Mouse (Mus musculus) adrenal gland, adult 8-10 months (tissue): ENCODE measurements at regions not wholly inside any gene's neighbourhood (a gene's known extent, or its start where the extent isn't known, plus 50 kb on each side); places are given as distances from the start of the nearest gene placed in this dataset.
A peak's percentile ranks its signal among the peaks of the same experiment; 100 is the strongest.

Experiments
- DNase-seq: peaks from one replicate; pipeline ENCODE4 v3.0.0; 2022

DNA sequence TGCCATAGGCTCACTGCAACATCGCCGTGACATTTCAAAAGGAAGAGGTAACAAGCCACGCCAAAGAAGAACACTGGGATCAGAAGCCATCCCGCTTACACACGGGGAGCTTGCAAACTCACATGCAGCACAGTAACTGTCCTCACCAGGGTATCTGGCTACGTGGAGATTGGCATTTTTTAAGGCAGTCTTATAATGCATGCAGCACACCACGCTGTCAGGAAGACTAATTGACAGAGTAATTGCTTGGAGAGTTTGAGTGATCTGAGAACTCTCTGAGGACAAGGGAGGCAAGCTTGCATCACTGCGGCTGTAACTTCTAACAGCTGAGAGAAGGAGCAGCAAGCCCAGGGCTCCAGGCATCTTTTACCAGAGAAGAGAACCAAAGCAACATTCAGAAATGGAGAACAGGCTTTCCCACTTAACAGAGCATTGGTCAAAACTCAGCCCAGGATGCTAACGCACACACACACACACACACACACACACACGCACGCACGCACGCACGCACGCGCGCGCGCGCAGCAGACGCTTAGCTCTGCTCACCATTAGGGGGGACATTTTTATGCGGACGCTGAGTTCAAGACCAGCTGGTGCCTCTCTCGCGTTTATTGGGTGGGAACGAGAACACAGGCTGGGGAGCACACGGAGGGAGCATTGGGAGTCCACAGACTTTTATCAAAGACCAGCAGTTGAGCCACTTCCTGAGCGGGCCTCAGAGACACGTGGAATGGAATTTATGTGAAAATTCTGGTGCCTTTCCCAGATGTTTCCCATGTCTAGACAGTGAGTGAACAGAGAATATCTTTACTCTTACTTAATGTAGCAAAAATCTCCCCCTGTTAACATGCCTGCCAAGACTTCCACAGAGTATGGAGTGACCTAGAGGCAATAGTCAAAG, 66.6 kb downstream of the 1700129C05Rik start:
- DNase-seq = no peak

DNA sequence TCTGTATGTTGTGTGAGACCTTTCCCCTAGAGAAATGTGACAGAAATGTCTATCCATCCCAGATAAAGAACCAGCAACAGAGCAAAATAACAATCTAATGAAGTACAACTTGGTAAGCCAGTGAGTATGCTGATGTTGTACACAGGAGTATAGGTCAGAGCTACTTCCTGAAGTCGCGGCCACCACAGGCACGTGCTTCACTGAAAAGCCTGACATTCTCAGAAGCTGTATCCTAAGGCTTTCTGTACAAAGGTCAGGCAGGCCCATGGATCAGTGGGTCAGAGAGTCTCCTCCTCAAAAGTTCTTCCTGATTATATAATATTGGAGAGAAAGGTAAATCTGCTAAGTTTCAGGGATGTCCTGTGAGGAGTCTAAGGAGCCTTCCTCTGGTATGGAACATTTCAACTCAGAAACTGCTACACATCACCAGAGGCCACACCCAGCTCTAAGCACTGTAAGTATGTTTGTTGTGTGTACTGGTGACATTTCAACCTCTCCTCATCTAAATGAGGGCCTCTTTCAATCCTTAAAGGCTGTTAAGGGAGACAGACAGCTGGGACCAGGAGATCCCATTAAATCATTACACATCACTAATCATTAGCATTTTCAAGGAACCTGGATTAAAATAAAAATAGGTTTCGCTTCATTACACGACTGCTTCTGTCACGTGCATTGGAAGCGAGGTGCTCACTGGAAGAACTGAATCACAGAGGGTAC, 70.2 kb downstream of the 1700129C05Rik start:
- DNase-seq = no peak

DNA sequence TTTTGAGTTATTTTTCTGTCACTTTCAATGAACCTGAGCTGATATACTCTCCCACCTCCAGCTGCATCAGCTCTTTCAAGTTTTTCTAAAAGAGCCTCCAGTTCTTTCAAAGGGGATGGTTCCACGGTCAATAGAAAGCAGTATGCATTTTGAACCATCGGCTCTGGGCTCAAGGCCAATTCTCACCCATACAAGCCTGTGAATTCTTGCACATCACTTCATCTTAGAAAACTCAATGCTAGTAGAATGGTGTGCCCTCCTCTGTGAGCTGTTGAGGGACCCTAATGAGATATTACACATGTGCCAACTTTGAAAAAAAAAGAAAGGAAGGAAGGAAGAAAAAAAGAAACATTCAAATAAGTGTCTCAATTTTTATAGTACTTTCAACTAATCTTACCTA, 72.6 kb downstream of the 1700129C05Rik start:
- no peak for DNase-seq

DNA sequence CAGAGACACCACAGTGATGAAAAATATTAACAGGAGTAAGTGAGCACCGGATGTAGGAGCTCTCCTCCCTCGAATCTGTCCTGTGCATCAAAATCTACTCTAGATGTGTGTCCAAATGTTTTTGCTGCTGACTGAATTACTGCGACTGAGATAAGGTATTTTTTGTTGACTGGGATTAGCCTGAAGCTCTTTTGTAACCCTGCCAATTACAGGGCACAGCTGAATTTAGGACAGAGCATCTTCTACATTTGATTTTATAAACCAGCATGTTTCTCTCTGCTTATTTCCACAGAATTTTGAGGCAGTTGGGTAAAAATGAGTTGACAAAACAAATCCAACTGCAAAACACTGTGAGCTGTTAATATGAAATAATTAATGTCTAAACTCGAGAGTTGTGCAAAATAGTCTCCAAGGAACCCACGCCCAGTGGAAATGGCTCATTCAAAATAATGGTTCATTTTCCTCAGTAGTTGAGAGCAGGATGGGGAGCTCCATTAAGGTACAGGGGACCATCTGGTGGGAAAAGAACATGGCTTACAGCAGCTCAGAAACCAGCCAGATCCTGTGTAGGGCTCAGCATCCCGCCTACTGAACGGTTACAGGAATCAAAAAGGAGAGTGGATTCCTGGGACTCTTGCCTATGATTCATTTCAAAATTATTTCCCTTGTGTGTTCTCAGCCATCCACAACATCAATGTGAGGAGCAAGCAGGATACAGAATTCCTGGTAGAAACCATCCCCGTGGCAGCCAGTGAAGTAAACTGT, 76.1 kb downstream of the 1700129C05Rik start:
- DNase-seq = no peak

DNA sequence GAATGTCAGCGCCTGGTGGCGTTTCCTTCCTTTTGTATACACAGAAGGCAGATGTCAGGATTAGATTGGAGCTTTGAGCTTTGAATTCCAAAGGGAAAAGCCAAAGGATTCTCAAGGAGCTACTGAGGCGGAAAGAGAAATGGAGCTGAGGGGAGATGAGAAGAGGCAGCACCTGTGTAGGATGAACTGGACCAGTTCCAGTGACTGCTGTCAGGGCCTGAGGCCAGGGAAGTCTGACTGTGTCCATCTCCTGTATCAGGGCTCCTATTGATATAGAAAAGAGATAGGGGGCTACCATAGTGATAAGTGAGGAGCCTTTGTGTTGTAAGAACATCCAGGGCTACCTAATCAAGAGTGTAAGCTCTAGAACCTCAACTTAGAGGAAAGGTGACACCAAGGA, 79.5 kb downstream of the 1700129C05Rik start:
- DNase-seq = no peak

DNA sequence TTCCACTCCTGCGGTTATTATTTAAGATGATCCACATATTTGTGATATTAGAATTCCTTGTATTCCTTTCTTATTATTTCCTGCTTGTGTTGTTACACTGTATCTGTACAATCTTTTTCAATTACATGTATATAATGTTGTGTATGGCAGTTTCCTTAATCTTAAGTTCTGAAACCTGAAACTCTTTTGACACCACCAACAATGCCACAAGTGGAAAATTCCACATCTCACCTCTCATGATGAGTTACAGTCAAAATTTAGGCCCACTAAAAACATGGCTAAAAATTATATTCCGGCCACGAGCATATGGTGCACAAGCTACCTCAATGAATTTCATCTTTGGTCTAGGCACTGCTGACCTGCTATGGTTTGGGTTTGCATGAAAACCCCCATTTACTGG, 85.9 kb downstream of the 1700129C05Rik start:
- DNase-seq = no peak

DNA sequence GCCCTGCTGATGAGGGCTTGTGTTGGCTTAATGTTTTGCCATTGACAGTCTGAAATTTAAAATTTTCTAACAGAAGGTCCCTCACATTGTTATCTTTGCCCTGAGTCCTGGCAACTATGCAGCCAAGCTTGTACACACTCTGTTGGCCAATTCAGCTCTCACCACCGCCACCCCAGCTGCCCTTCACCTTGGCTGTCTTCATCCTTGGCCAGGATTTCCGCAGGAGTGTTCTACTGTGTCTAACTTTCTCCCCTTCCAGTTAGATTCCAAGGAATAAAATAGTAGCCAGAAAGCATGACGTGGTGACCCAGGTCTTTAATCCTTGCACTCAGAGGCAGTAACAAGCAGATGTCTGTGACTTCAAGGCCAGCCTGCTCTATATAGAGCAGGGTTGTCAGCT, 87.4 kb downstream of the 1700129C05Rik start:
- peak; percentile 17 for DNase-seq

DNA sequence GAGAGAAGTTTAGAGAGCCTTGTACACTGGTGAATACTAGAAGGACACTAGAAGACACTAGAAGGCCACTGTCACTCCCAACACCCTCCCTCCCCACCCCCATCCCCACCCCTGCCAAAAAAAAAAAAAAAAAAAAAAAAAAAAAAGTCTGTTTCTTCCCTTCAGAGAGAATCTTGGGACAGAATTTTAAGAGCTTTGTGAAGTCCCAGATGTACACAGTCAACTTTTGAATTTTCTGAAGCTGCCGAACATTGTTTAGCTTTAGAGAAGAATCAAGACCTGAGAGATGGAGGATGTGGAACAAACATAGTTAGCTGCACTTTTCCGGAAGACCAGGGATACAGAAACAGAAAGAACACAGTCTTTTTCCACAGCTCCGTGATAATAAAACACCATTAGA, 90.3 kb downstream of the 1700129C05Rik start:
- DNase-seq = no peak

DNA sequence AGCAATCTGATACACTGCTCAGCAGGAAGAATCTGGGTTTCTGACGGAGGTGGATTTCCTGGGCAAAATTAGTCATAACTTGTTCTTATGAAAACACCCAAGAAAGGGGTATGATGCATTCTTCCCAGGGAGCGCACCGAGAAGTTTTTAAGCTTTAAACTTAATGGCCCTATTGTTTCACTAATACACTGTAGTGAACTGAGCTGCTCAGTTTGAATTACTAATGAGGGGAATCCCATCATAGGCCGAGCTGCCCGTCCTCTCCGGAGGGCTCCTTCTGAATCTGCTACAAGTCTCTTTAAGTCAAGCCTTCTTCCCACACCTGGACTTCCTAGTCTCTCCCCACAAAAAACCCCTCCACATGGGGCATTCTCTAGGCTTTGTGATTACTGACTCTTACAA, 91.2 kb downstream of the 1700129C05Rik start:
- DNase-seq = no peak

DNA sequence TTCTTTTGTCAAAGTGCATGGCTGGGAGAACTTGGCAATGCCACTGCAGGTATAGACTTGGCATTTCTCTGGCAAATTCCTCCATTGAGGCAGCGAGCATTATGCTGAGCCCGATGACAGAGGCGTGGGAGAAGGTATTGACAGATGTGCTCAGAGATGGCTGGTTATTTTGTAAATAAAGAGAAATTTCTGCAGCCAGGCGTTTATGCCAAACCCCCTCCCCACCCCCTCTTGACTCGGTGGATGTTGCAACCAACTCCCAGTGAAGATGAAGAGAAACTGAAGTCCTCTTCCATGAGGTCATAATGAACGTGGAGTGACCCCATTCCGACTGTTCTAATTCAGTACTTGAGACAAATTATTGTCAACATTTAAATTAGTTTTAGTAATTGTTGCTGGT, 97.0 kb downstream of the 1700129C05Rik start:
- DNase-seq = no peak

DNA sequence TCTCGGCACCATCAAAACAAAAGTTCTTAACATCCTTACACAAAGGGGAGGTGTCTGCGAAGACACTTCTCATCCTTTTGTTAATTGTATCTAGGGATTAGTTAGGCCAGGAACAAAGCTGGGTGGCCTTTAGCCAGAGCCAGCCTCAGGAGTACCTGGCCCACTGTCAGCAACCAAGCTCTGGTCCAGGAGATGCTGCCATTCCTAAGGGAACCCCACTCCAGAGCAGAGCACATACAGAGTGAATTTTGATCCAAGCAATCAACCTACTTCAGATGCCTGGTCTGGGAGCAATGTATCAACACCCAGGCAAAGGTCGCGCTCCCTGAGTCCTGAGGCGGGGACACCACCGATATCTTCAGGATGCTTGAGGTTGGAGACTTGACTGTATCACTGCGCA, 97.5 kb downstream of the 1700129C05Rik start:
- no peak for DNase-seq

DNA sequence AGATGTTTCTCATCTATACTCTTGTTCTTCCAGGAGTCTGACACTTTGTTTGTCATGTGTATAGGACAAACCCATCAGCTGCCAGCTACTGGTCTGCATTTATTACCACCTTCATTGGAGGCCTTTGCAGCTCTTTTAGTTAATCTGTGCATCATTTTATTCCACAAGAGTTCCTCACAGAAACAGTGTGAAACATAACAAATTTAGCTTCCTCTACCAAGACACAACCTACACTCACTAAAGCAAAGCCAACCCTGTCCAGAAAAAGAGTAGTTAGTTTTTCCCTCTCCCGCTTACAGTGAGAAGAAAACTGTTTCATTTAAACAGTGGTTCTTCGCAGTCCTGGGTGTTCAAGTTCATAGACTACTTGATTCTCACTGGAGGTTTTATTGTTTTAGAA, 100.5 kb downstream of the 1700129C05Rik start:
- DNase-seq = no peak

DNA sequence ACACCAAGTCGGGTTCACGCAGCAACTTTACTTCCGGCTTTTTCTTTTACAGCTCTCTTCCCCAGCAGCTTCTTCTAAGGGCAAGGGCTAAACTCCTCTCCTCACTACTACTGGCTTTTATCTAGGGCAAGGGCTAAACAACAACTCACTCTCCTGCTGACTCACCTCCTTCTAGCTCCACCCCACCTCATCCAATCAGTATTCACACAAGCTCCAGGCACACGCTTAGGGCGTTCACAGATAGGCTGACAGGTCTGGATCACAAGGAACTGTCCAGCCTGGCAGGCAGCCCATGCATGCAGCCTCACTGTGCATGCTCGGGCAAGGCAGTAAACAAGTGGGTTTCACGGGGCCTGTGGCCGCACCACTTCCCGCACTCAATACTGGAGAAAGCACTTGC, 116.9 kb downstream of the 1700129C05Rik start:
- DNase-seq = peak; percentile 15

DNA sequence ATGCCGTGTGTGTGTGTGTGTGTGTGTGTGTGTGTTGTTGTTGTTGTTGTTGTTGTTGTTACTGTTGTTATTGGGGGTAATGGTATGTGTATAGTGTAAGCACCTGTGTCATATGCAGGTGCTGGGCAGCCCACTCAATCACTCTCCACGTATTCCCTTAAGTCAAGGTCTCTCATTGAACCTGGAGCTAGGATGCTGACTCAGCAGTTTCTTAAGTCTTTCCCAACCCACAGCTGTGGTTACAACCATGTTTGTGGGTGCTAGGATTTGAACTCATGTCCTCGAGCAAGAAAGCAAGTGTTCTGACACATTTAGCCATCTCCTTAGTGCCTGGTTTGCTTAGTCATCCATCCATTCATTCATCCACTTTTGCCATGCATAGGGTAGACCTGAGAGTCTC, 133.2 kb downstream of the 1700129C05Rik start:
- DNase-seq = no peak

DNA sequence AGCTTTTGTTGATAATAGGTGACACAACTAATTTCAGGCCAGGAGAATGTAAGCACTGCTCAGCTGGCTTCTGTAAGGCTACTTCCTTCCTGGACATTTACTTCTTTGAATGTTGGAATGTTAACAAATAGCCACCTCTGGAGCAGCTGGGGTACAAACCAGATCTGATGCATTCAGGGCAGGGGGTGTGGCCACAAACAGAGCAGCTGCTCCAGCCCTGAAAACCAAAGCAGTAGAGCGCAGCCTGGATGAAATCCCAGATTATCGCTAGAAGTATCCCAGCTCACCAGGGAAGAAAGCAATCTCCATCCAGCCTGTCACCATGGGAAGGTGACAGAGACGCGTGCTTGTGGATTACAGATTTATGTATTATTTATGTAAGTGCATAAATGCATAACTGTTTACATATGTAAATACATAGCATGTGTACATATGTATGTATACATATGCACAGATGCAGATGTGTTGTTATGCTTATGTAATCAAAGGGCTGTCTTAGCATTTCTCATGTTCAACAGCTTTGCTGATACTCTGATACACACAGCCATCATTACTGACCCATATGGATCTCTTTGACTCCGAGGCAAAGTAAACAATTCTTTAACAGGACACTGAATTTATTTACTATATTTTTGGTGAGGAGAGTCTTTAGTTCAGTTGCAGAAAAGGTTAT, 143.5 kb downstream of the 1700129C05Rik start:
- DNase-seq = no peak

DNA sequence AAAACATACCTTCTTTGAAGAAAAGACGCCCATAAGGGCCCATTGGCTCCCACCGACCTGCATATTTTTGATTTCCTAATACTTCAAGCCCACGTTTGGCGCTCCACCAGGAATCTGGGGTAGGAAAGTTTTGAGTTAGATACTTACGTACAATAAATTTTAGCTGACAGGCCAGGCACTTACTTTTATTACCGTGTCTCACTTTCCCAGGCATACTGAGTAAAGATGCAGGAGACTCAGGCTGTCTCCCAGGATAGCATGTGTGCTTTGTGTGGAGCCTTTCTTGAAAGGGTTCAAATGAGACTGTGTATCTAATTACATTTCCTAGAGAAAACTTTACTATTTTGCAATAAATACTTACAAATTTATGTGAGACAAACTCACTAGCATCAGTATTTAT, 147.7 kb downstream of the 1700129C05Rik start:
- DNase-seq = no peak

DNA sequence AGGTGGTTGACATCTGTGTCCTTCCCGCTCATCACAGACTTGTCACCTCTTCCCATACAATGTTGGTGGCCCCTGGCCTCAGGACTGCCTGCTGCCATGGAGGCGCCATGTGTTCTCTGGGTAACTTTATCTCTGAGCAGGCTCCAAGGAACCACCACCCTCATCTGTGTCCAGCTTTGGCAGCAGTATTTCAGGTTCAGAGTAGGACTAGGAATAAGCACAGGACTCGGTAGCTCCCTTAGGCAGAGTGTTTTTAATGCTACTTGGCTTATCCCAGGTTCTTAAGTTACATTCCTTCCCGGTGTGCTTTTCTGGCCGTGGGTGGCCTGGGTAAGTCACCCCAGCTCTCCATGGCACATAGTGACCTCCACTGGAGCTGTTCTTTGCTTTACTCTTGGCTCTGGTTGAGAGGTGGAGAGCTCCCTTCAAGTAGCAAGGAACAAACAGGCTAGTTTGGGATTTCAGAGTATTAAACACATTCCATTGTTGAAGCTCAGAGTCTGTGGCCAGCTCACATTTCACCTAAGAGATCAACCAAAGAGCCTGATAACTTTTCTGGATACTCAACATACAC, 153.0 kb downstream of the 1700129C05Rik start:
- DNase-seq = no peak

DNA sequence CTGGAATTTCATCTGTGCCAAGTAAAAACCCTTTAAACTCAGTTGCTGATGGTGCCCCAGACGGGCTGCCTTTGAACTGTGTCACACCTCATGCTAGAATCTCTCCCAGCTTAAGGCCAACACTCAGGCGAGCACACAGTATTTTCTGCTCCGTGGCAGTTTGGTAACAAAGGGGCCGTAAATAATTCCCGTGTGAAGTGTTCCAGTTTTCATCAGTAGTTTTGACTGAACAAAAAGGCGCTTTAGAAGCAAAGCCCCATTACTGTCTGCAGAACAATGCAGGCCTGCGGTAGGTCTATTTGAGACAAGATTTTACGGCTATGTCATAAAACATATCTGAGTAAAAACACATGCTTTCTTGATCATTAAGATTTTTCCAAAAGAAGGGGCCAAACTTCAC, 155.0 kb downstream of the 1700129C05Rik start:
- no peak for DNase-seq

DNA sequence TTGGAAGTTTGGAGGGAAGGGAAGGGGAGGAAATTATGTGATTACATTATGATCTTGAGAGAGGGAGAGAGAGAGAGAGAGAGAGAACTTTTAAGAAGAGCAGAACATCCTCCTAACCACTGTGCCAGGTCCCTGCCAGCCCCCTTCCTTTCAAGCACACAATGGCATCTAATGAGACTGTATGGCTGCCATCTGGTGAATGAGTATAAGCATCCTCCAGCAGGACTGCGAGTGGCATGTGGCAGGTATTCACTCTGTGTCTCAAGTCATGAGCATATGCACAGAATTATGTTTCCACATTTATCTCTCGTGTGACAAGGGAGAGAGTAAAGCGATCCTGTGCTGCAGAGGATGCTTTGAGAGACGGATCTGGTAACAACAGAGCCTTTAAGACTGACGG, 156.9 kb downstream of the 1700129C05Rik start:
- no peak for DNase-seq

DNA sequence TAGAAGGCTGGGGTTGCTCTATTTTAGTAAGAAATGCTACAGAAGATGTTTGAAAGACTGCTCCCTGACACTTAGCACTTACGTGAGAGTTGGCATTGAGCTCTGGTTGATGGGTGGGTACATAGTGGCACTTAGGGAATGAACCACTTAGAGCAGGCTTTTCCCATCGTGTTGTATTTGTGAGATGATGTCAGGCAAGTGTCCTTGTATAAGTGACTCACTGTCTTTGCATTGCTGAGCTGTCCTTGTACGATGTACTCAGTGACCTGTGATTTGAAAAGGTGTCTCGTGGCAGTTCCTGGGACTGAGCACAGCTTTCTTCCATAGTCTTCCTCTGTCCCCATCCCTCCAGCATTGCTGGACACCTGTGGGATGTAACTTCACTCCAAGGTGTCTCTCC, 165.9 kb downstream of the 1700129C05Rik start:
- DNase-seq = peak; percentile 13

DNA sequence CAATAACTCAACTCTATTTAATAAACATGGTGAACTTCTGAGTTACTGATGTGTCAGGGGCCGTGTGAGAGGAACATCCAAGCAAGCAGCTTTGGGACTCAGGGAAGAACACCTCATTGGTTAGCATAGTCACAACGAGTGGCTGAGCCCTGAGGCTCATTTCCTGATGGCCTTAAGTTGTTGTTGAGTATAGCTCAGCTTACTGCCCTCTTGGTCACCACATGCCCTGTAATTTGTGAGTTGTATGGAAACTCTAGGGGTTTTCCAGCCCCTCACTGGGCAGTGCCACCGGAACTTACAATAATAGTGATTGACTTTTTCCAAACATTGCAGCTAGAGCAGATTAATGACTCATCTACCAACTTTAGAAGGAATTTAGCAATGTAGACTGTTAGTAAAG, 173.4 kb downstream of the 1700129C05Rik start:
- no peak for DNase-seq

DNA sequence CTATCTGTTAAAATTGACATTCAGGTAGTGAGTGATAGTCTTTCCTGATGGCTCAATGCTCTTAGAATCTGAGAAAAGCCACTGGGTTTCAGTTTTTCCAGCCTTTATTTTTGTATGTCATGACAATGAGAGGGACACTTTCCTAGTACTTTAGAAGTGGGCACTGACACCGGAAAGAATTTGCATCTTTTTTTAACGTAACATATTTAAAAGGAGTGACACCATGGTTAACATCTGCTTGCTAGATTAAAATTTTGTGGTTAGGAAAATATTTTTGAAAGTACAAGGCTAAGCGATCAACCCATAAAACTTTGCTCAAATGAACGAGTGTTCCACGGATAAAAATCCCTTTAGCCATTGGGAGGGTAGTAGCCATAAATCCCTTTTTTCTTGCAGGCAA, 174.7 kb downstream of the 1700129C05Rik start:
- no peak for DNase-seq
